Comparison of ENCODE assay signal across 1 mouse cellular context in the genomic region with DNA sequence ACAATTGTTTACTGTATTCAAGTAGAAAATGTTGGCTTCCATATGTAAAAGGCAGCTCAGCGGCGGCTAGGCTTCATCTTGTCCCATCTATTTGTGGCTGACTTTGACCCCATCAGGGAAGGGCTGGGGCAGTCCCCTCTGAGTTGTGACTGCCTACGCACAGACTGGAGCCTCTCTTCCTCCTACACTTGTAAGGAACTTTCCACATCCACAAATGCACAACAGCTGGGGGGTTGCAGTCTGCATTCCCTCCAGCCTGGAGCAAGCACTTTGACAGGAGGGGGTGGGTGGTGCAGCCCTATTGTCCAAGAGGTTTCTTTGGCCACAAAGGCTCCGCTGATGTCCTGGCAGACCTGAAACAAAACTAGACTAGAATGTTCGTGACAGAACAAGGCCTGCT.
TF ChIP-seq lines count a peak whose summit lies in the region.

No protein-coding gene starts in this region.

TF ChIP-seq in myocyte, 11 proteins besides CTCF, POLR2A, EP300 and RAD21 (continued from another document):
- no peak for TF ChIP-seq TCF12 (IDR thresholded peaks at IDR 0.05; ENCODE audit: insufficient read depth, poor library complexity, severe bottlenecking)
- TF ChIP-seq TCF3 (IDR thresholded peaks at IDR 0.05; ENCODE audit: insufficient read length, low read depth) = no peak
- TF ChIP-seq MYOG (IDR thresholded peaks at IDR 0.05; ENCODE audit: control insufficient read depth in 1 of 3, insufficient read depth in 1 of 3, insufficient read length in 2 of 3, low read depth in 2 of 3) = no peak
TF ChIP-seq in myocyte: peak in this region for 1.
